Mouse (Mus musculus): Measurements from ENCODE around the gene Mgat1. TPM values are rescaled to one million over a fixed set of nuclear protein-coding genes. Genes with fewer than 3 reads are reported as not detected.
A peak's percentile ranks its signal among the peaks of the same experiment; 100 is the strongest.

Mgat1 gene
- total and polyA plus RNA-seq, 3 experiments, result 59.2 to 74.4 (median 72.3) TPM

- WGBS, result 57% methylated on average over 3 of the region's 3 CpGs
- TF ChIP-seq CTCF (IDR thresholded peaks at IDR 0.05) (no peak), POLR2A (IDR thresholded peaks at IDR 0.05; ENCODE audit: insufficient read depth, low read depth, low read length) (no peak), EP300 (IDR thresholded peaks at IDR 0.05; ENCODE audit: insufficient read depth, low read depth, low read length) (no peak)
- DNase-seq, result no peak
- no peaks in the 10 kb centered on the region for H3K36me3 ChIP-seq (ENCODE audit: control insufficient read depth, insufficient read depth, low read length)
- no peaks in the 10 kb centered on the region for H3K79me2 ChIP-seq (replicated peaks; ENCODE audit: control insufficient read depth, insufficient read depth, low read length)
- H3K27me3 ChIP-seq (ENCODE audit: control insufficient read depth, insufficient read depth, low read length), result no peaks in the 10 kb centered on the region
- no peak overlapping the region for H3K9ac ChIP-seq (ENCODE audit: low read depth, low read length)
- H3K4me3 ChIP-seq, result no peak overlapping the region
- intact Hi-C loops (cut with DNase I), result no loop called here
- no peaks in the 10 kb centered on the region; the same call in 1 of the 2 replicates for H3K4me1 ChIP-seq (ENCODE audit: control insufficient read depth, insufficient read depth, low read length)
- no peak overlapping the region for H3K27ac ChIP-seq
Measured at GRCm38 (mm10) chr11:49235459-49236207, 8.4 kb upstream of the Mgat1 start.

GRCm38 (mm10) chr11:49236891-49237290, 7.1 kb upstream of the Mgat1 start:
- no peak overlapping the region for H3K9ac ChIP-seq (ENCODE audit: low read depth, low read length)
- peaks cover 1% of the 10 kb centered on the region for H3K4me1 ChIP-seq (ENCODE audit: control insufficient read depth, insufficient read depth, low read length)
- H3K4me3 ChIP-seq, result no peak overlapping the region
- DNase-seq, result no peak
- intact Hi-C loops (cut with DNase I), result no loop called here
- H3K36me3 ChIP-seq (ENCODE audit: control insufficient read depth, insufficient read depth, low read length), result no peaks in the 10 kb centered on the region
- H3K27ac ChIP-seq, result peak overlapping the region; percentile 36; the same call in 1 of the 2 replicates
- H3K79me2 ChIP-seq (replicated peaks; ENCODE audit: control insufficient read depth, insufficient read depth, low read length), result no peaks in the 10 kb centered on the region
- 30% methylated on average over 1 of the region's 1 CpGs for WGBS
- no peak for TF ChIP-seq CTCF (IDR thresholded peaks at IDR 0.05)
- no peak for TF ChIP-seq EP300 (IDR thresholded peaks at IDR 0.05; ENCODE audit: insufficient read depth, low read depth, low read length)
- TF ChIP-seq POLR2A (IDR thresholded peaks at IDR 0.05; ENCODE audit: insufficient read depth, low read depth, low read length), result no peak
- H3K27me3 ChIP-seq (ENCODE audit: control insufficient read depth, insufficient read depth, low read length), result no peaks in the 10 kb centered on the region

GRCm38 (mm10) chr11:49237532-49237931, 6.5 kb upstream of the Mgat1 start:
- H3K9ac ChIP-seq (ENCODE audit: low read depth, low read length), result no peak overlapping the region
- no peaks in the 10 kb centered on the region for H3K36me3 ChIP-seq (ENCODE audit: control insufficient read depth, insufficient read depth, low read length)
- H3K27ac ChIP-seq, result peak overlapping the region; percentile 36; the same call in 1 of the 2 replicates
- WGBS, result 34% methylated on average over 2 of the region's 2 CpGs
- no peak overlapping the region for H3K4me3 ChIP-seq
- H3K27me3 ChIP-seq (ENCODE audit: control insufficient read depth, insufficient read depth, low read length), result no peaks in the 10 kb centered on the region
- H3K79me2 ChIP-seq (replicated peaks; ENCODE audit: control insufficient read depth, insufficient read depth, low read length), result no peaks in the 10 kb centered on the region
- H3K4me1 ChIP-seq (ENCODE audit: control insufficient read depth, insufficient read depth, low read length), result peaks cover 3% of the 10 kb centered on the region
- TF ChIP-seq CTCF (IDR thresholded peaks at IDR 0.05) (no peak), POLR2A (IDR thresholded peaks at IDR 0.05; ENCODE audit: insufficient read depth, low read depth, low read length) (no peak), EP300 (IDR thresholded peaks at IDR 0.05; ENCODE audit: insufficient read depth, low read depth, low read length) (no peak)
- intact Hi-C loops (cut with DNase I), result no loop called here
- no peak for DNase-seq

GRCm38 (mm10) chr11:49240310-49240709, 3.7 kb upstream of the Mgat1 start:
- no peak overlapping the region for H3K4me3 ChIP-seq
- no peak overlapping the region for H3K27ac ChIP-seq
- intact Hi-C loops (cut with DNase I), result no loop called here
- H3K4me1 ChIP-seq (ENCODE audit: control insufficient read depth, insufficient read depth, low read length), result peaks cover 8% of the 10 kb centered on the region
- DNase-seq, result no peak
- peaks cover 2% of the 10 kb centered on the region; the same call in 1 of the 2 replicates for H3K36me3 ChIP-seq (ENCODE audit: control insufficient read depth, insufficient read depth, low read length)
- no peak overlapping the region for H3K9ac ChIP-seq (ENCODE audit: low read depth, low read length)
- no peaks in the 10 kb centered on the region for H3K27me3 ChIP-seq (ENCODE audit: control insufficient read depth, insufficient read depth, low read length)
- no peak for TF ChIP-seq EP300 (IDR thresholded peaks at IDR 0.05; ENCODE audit: insufficient read depth, low read depth, low read length)
- no peak for TF ChIP-seq POLR2A (IDR thresholded peaks at IDR 0.05; ENCODE audit: insufficient read depth, low read depth, low read length)
- no peak for TF ChIP-seq CTCF (IDR thresholded peaks at IDR 0.05)
- H3K79me2 ChIP-seq (replicated peaks; ENCODE audit: control insufficient read depth, insufficient read depth, low read length), result no peaks in the 10 kb centered on the region
- 88% methylated on average over 1 of the region's 1 CpGs for whole genome bisulfite sequencing

- no peak overlapping the region; the same call in 1 of the 2 replicates for H3K27ac ChIP-seq
- 60% methylated on average over 4 of the region's 4 CpGs for WGBS
- no peaks in the 10 kb centered on the region for H3K27me3 ChIP-seq (ENCODE audit: control insufficient read depth, insufficient read depth, low read length)
- no peak for DNase-seq
- intact Hi-C loops (cut with DNase I), result no loop called here
- TF ChIP-seq POLR2A (IDR thresholded peaks at IDR 0.05; ENCODE audit: insufficient read depth, low read depth, low read length), result no peak
- TF ChIP-seq EP300 (IDR thresholded peaks at IDR 0.05; ENCODE audit: insufficient read depth, low read depth, low read length), result no peak
- no peak for TF ChIP-seq CTCF (IDR thresholded peaks at IDR 0.05)
- no peaks in the 10 kb centered on the region for H3K79me2 ChIP-seq (replicated peaks; ENCODE audit: control insufficient read depth, insufficient read depth, low read length)
- no peak overlapping the region for H3K9ac ChIP-seq (ENCODE audit: low read depth, low read length)
- no peak overlapping the region for H3K4me3 ChIP-seq
- peaks cover 8% of the 10 kb centered on the region for H3K4me1 ChIP-seq (ENCODE audit: control insufficient read depth, insufficient read depth, low read length)
- H3K36me3 ChIP-seq (ENCODE audit: control insufficient read depth, insufficient read depth, low read length), result peaks cover 2% of the 10 kb centered on the region; the same call in 1 of the 2 replicates
Measured at GRCm38 (mm10) chr11:49240874-49241273, 3.1 kb upstream of the Mgat1 start.

GRCm38 (mm10) chr11:49241471-49241870, 2.5 kb upstream of the Mgat1 start:
- peaks cover 8% of the 10 kb centered on the region for H3K4me1 ChIP-seq (ENCODE audit: control insufficient read depth, insufficient read depth, low read length)
- peaks cover 2% of the 10 kb centered on the region; the same call in 1 of the 2 replicates for H3K36me3 ChIP-seq (ENCODE audit: control insufficient read depth, insufficient read depth, low read length)
- DNase-seq, result peak in 1 of 2 experiments; percentile 21
- no peak overlapping the region for H3K4me3 ChIP-seq
- no peak overlapping the region for H3K9ac ChIP-seq (ENCODE audit: low read depth, low read length)
- intact Hi-C loops (cut with DNase I), result no loop called here
- peak overlapping the region; percentile 12; the same call in 1 of the 2 replicates for H3K27ac ChIP-seq
- WGBS, result 24% methylated on average over 1 of the region's 1 CpGs
- TF ChIP-seq CTCF (IDR thresholded peaks at IDR 0.05), result no peak
- 0 out of 2 replicates have a peak, but pooled peaks have one; percentile 39 for TF ChIP-seq EP300 (IDR thresholded peaks at IDR 0.05; ENCODE audit: insufficient read depth, low read depth, low read length)
- peak; percentile 38; the same call in 1 of the 2 replicates for TF ChIP-seq POLR2A (IDR thresholded peaks at IDR 0.05; ENCODE audit: insufficient read depth, low read depth, low read length)
- H3K27me3 ChIP-seq (ENCODE audit: control insufficient read depth, insufficient read depth, low read length), result no peaks in the 10 kb centered on the region
- no peaks in the 10 kb centered on the region for H3K79me2 ChIP-seq (replicated peaks; ENCODE audit: control insufficient read depth, insufficient read depth, low read length)
